Mouse (Mus musculus) heart, postnatal 0 days (tissue): Measurements from ENCODE around the gene Gmds.

ENCODE experiments used
- CTCF ChIP-seq: IDR thresholded peaks from 2 replicates; pipeline ENCODE4 v1.5.1; 2016; ENCODE audit warnings: antibody characterized with exemption, control low read depth, low read depth
- EP300 ChIP-seq: IDR thresholded peaks from 2 replicates; pipeline ENCODE4 v1.6.1; 2016; ENCODE audit warnings: antibody characterized with exemption, low read depth

DNA sequence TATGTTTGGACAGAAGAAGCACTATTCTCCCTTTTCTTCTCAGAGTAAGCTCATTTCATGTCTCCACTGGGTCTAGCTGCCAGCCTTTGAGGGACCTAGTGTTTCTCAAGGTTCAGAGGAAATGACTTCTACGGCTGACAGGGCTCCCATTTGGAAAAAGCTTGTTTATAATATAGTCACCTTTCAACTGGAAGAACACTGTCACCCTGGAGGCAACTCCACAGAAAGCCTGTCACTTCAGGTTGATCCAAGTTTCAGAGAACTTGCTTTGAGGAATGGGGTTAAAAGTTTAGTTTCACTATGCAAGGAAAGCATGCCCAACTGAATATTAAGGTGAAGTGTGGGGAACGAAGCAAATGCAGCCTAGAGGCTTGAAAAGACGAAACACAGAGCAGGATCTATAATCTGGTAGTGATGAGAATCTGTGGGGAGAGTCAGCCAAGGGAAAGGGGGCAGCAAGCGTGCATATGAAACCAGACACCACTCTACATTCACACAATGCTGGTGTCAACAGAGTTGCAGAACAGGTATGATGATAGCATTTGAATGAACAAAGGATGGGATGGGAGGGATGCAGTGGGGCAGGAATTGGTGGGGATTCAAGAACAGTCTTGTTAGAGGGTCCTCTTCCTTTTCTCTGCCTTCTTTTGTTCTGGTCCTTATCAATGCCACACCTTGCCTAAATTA, 423.5 kb downstream of the Gmds start:
- TF ChIP-seq CTCF (no peak), EP300 (no peak)
